Mouse (Mus musculus) thymus, adult 2 months (tissue): ENCODE measurements around the gene Orm3.

ENCODE experiments used
- CTCF ChIP-seq: fragments of 200-500 bp; IDR thresholded peaks from 2 replicates; pipeline ENCODE4 v1.5.1; 2012; ENCODE audit warnings: mild to moderate bottlenecking, control low read depth, low read length, moderate library complexity, borderline replicate concordance; ENCODE audit not compliant: control insufficient read depth, poor library complexity, insufficient read depth; ENCODE audit errors: extremely low read depth
- POLR2A ChIP-seq: fragments of 200-500 bp; IDR thresholded peaks from 2 replicates; pipeline ENCODE4 v1.6.1; 2012; ENCODE audit warnings: mild to moderate bottlenecking, low read length, control low read depth, moderate library complexity; ENCODE audit not compliant: control insufficient read depth, poor library complexity, insufficient read depth; ENCODE audit errors: extremely low read depth

DNA sequence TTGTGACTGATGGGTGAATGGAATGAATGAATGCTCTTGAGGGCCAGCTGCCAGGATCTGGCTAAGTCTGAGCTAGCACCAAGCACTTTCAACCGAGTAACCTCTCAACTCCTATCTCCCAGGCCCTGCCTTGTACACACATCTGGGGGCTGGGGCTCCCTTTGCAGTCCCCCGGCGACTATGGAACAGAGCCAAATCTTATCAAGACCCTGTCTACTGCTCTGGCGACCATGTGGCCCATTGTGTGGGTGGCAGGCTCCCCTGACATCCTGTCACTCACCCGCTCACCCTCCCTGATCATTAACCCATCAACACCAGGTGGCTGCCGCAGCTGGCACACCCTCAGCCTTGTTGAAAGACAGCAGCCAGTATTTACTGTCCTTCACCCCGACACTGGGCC is 49.1 kb downstream of the Orm3 start:
- TF ChIP-seq POLR2A (no peak), CTCF (no peak)
